16 mouse cellular contexts compared by ENCODE assay signal in the genomic region with DNA sequence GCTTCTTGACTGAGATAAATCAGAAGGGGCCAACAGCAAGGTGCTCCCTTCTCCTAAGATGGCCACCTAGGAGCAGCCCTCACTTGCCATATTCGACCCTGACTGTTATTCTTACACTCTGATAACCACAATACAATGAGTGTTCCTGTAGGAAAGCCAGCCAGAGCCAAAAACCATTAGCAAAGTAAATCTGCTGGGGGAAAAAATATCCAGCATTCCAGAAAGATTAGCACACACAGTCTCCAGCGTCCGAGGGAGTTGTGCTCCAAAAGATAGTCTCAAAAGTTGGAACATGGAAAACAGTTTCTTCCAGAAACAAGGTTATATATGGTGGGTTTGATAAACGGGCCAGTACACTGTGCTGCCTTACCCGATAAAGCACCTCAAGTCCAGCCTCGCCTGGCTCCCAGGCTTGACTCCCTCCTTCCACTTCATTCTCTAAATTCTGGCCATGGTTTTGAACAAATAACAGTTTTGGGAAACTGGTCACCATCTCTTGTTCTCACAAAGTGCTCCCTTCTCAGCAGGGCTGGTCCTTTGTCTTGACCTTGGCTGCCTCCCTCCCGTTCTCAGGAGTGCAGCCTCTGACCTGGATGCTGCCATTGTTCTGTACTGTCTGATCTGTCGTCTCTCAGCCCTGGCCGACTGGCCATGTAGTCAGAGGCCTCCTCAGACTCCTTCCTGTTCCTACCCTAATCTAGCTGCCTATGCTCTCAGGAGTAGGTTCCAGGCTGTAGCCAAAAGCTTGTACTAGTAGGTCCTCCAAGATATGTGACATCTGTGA. TPM values are rescaled to one million over a fixed set of nuclear protein-coding genes. Genes with fewer than 3 reads are reported as not detected.
DNase-seq lines count a peak whose midpoint lies in the region; ATAC-seq and TF ChIP-seq lines count a peak whose summit lies in the region.
"Had no signal": no experiment of that assay in that cellular context is flagged by ENCODE, and none has a peak within 500 bp of the region (broad histone marks: within the 10 kb centered on the region; RNA-seq: fewer than 3 reads in every experiment).

No protein-coding gene starts in this region.

- H3K27me3 ChIP-seq in liver, adult 2 months (ENCODE audit: control insufficient read depth, insufficient read depth, low read length), result no peaks in the 10 kb centered on the region
- no peaks in the 10 kb centered on the region for H3K27me3 ChIP-seq in heart, embryonic 11.5 days (ENCODE audit: control insufficient read depth, insufficient read depth, low read length)
- H3K27me3 ChIP-seq in limb, embryonic 15.5 days, result no peaks in the 10 kb centered on the region
- H3K27me3 ChIP-seq: limb, embryonic 13.5 days; midbrain, embryonic 12.5 days; neural tube, embryonic 12.5 days had no signal

- no peak overlapping the region for H3K9ac ChIP-seq in liver, adult 2 months (ENCODE audit: low read depth, low read length)
- no peak overlapping the region for H3K9ac ChIP-seq in heart, embryonic 11.5 days (ENCODE audit: low read depth, low read length)
- H3K9ac ChIP-seq in limb, embryonic 15.5 days, result no peak overlapping the region
- H3K9ac ChIP-seq: limb, embryonic 13.5 days; midbrain, embryonic 12.5 days; neural tube, embryonic 12.5 days had no signal

- H3K4me3 ChIP-seq in liver, adult 2 months (ENCODE audit: insufficient read depth, low read depth, low read length), result no peak overlapping the region
- no peak overlapping the region for H3K4me3 ChIP-seq in heart, embryonic 11.5 days (ENCODE audit: low read depth, low read length)
- no peak overlapping the region for H3K4me3 ChIP-seq in limb, embryonic 15.5 days
- H3K4me3 ChIP-seq: limb, embryonic 13.5 days; midbrain, embryonic 12.5 days; neural tube, embryonic 12.5 days had no signal

- no peak for ATAC-seq in heart, embryonic 11.5 days (replicated peaks; ENCODE audit: insufficient number of reproducible peaks, low FRiP score, low TSS enrichment)
- ATAC-seq in limb, embryonic 15.5 days (ENCODE audit: insufficient number of reproducible peaks, low FRiP score, low TSS enrichment, low read depth), result no peak

- H3K27ac ChIP-seq in liver, adult 2 months (replicated peaks; ENCODE audit: insufficient read depth, low read depth, low read length), result peak overlapping the region; percentile 51
- peak overlapping the region; percentile 66 for H3K27ac ChIP-seq in heart, embryonic 11.5 days (ENCODE audit: low read depth, low read length)
- peak overlapping the region; percentile 38; the same call in 1 of the 2 replicates for H3K27ac ChIP-seq in limb, embryonic 15.5 days
- H3K27ac ChIP-seq: limb, embryonic 13.5 days; midbrain, embryonic 12.5 days; neural tube, embryonic 12.5 days had no signal

- H3K4me2 ChIP-seq in heart, embryonic 11.5 days, result no peak overlapping the region
- H3K4me2 ChIP-seq in limb, embryonic 15.5 days, result no peak overlapping the region
- H3K4me2 ChIP-seq: limb, embryonic 13.5 days; midbrain, embryonic 12.5 days; neural tube, embryonic 12.5 days had no signal

- H3K36me3 ChIP-seq in liver, adult 2 months (ENCODE audit: control insufficient read depth, insufficient read depth, low read length), result peaks cover 55% of the 10 kb centered on the region
- peaks cover 40% of the 10 kb centered on the region for H3K36me3 ChIP-seq in heart, embryonic 11.5 days (ENCODE audit: control insufficient read depth, insufficient read depth, low read length)
- peaks cover 68% of the 10 kb centered on the region for H3K36me3 ChIP-seq in limb, embryonic 15.5 days

- no peak for TF ChIP-seq POLR2A in liver, adult 2 months (IDR thresholded peaks at IDR 0.05; ENCODE audit: extremely low read depth, insufficient read depth, low read length)

- no peak for DNase-seq in liver, adult 2 months (ENCODE audit: extremely low read depth, low read depth, low spot score)
- DNase-seq in liver (no peak), NIH3T3 (ENCODE audit: low read depth) (peak; percentile 80)
- no peak for DNase-seq in adrenal gland, postnatal 25 days
- no peak for DNase-seq in thymus, postnatal 25 days
- DNase-seq in urinary bladder, adult 18-20 months (ENCODE audit: low spot score in 2 of 2), result no peak
- DNase-seq: adrenal gland, adult 8-10 months; kidney, adult 11 months; right cerebral cortex, adult 18-20 months had no signal

- WGBS in liver, adult 2 months, result 64% methylated on average over 9 of the region's 9 CpGs
- 51% methylated on average over 9 of the region's 9 CpGs for WGBS in heart, embryonic 11.5 days (ENCODE audit: insufficient replicate concordance)
- WGBS in limb, embryonic 15.5 days, result 70% methylated on average over 9 of the region's 9 CpGs

- TF ChIP-seq CTCF in liver, adult 2 months (IDR thresholded peaks at IDR 0.05; ENCODE audit: low read depth, low read length), result no peak

- H3K79me2 ChIP-seq in liver, adult 2 months (ENCODE audit: control insufficient read depth, insufficient read depth, low read length), result no peaks in the 10 kb centered on the region

- H3K4me1 ChIP-seq in liver, adult 2 months (ENCODE audit: control insufficient read depth, insufficient read depth, low read length), result peaks cover 11% of the 10 kb centered on the region
- peaks cover 56% of the 10 kb centered on the region for H3K4me1 ChIP-seq in heart, embryonic 11.5 days (ENCODE audit: control insufficient read depth, insufficient read depth, low read length)
- H3K4me1 ChIP-seq in limb, embryonic 15.5 days, result peaks cover 23% of the 10 kb centered on the region
- H3K4me1 ChIP-seq: midbrain, embryonic 12.5 days had no signal

- no peaks in the 10 kb centered on the region for H3K9me3 ChIP-seq in heart, embryonic 11.5 days (replicated peaks; ENCODE audit: control insufficient read depth, low read length)
- no peaks in the 10 kb centered on the region for H3K9me3 ChIP-seq in limb, embryonic 15.5 days
- H3K9me3 ChIP-seq: limb, embryonic 13.5 days; midbrain, embryonic 12.5 days; neural tube, embryonic 12.5 days had no signal

RNA-seq across cellular contexts. Expression of gene Zyx, which starts 10.1 kb away (rescaled TPM):
- total RNA-seq in liver, adult 2 months (2014; rRNA removed), result 6.4 and 9.5 TPM in 2 replicates
- polyA plus RNA-seq in liver, adult 2 months (2012; rRNA removed), result 43.1 and 49.8 TPM in 2 replicates
- polyA plus RNA-seq in heart, embryonic 11.5 days (2014; fragmentation: Nextera tagmentation; extraction: Ambion mirVana), result 159 and 177 TPM in 2 replicates
- polyA plus RNA-seq in limb, embryonic 15.5 days (2015; fragmentation: Nextera tagmentation; extraction: Ambion mirVana), result 107 and 138 TPM in 2 replicates
- total RNA-seq in adrenal gland, postnatal 25 days (2021), result 105 and 140 TPM in 2 replicates

RNA-seq across cellular contexts. Expression of gene Epha1, which starts 13.5 kb away (rescaled TPM):
- 27.6 and 30.9 TPM in 2 replicates for total RNA-seq in liver, adult 2 months (2014; rRNA removed)
- 27.1 and 28.1 TPM in 2 replicates for polyA plus RNA-seq in liver, adult 2 months (2012; rRNA removed)
- 1.7 and 2.3 TPM in 2 replicates for polyA plus RNA-seq in heart, embryonic 11.5 days (2014; fragmentation: Nextera tagmentation; extraction: Ambion mirVana)
- 25.4 and 30.1 TPM in 2 replicates for polyA plus RNA-seq in limb, embryonic 15.5 days (2015; fragmentation: Nextera tagmentation; extraction: Ambion mirVana)
- 0.48 and 0.55 TPM in 2 replicates for total RNA-seq in adrenal gland, postnatal 25 days (2021)

RNA-seq across cellular contexts. Expression of gene Fam131b, which starts 35.1 kb away (rescaled TPM):
- under 0.01 TPM in 1 of 2 replicates, not detected in the other for total RNA-seq in liver, adult 2 months (2014; rRNA removed)
- polyA plus RNA-seq in liver, adult 2 months (2012; rRNA removed), result not detected in 2 replicates
- polyA plus RNA-seq in heart, embryonic 11.5 days (2014; fragmentation: Nextera tagmentation; extraction: Ambion mirVana), result 0.23 and 0.25 TPM in 2 replicates
- 0.15 and 0.19 TPM in 2 replicates for polyA plus RNA-seq in limb, embryonic 15.5 days (2015; fragmentation: Nextera tagmentation; extraction: Ambion mirVana)
- 0.24 TPM in 1 of 2 replicates, not detected in the other for total RNA-seq in adrenal gland, postnatal 25 days (2021)

RNA-seq across cellular contexts. Expression of gene Tas2r143, which starts 40.5 kb away (rescaled TPM):
- total RNA-seq in liver, adult 2 months (2014; rRNA removed), result 0.27 and 0.83 TPM in 2 replicates
- polyA plus RNA-seq in liver, adult 2 months (2012; rRNA removed), result 0.13 and 0.17 TPM in 2 replicates
- not detected in 2 replicates for polyA plus RNA-seq in heart, embryonic 11.5 days (2014; fragmentation: Nextera tagmentation; extraction: Ambion mirVana)
- not detected in 2 replicates for polyA plus RNA-seq in limb, embryonic 15.5 days (2015; fragmentation: Nextera tagmentation; extraction: Ambion mirVana)
- total RNA-seq in adrenal gland, postnatal 25 days (2021), result 7.4 and 11.8 TPM in 2 replicates
- total RNA-seq: layer of hippocampus, adult 8-10 months had no signal
- polyA plus RNA-seq: limb, embryonic 13.5 days; midbrain, embryonic 12.5 days; neural tube, embryonic 12.5 days had no signal

RNA-seq across cellular contexts. Expression of gene Tas2r135, which starts 45.7 kb away (rescaled TPM):
- total RNA-seq in liver, adult 2 months (2014; rRNA removed), result 0.27 and 0.28 TPM in 2 replicates
- not detected in 2 replicates for polyA plus RNA-seq in liver, adult 2 months (2012; rRNA removed)
- polyA plus RNA-seq in heart, embryonic 11.5 days (2014; fragmentation: Nextera tagmentation; extraction: Ambion mirVana), result not detected in 2 replicates
- not detected in 2 replicates for polyA plus RNA-seq in limb, embryonic 15.5 days (2015; fragmentation: Nextera tagmentation; extraction: Ambion mirVana)
- total RNA-seq in adrenal gland, postnatal 25 days (2021), result 7.3 and 9.4 TPM in 2 replicates
- polyA plus RNA-seq: gonadal fat pad, adult 2 months; limb, embryonic 13.5 days; midbrain, embryonic 12.5 days; neural tube, embryonic 12.5 days had no signal
